Mouse (Mus musculus) 416B (cell line): Measurements from ENCODE around the gene Cplx3.

Source experiments
- DNase-seq: peaks from one replicate; pipeline ENCODE4 v3.0.0; 2011; ENCODE audit warnings: low read depth

Cplx3 gene

GRCm38 (mm10) chr9:57560263-57560662 is 45.8 kb downstream of the Cplx3 start:
- DNase-seq, result no peak

GRCm38 (mm10) chr9:57559568-57559967 is 46.5 kb downstream of the Cplx3 start:
- no peak for DNase-seq

GRCm38 (mm10) chr9:57558625-57559024 is 47.5 kb downstream of the Cplx3 start:
- DNase-seq, result no peak

- no peak for DNase-seq
Observed at GRCm38 (mm10) chr9:57557215-57557614, 48.9 kb downstream of the Cplx3 start.

- no peak for DNase-seq
Observed at GRCm38 (mm10) chr9:57554753-57555152, 51.3 kb downstream of the Cplx3 start.

- DNase-seq, result no peak
Observed at GRCm38 (mm10) chr9:57553119-57553518, 53.0 kb downstream of the Cplx3 start.

GRCm38 (mm10) chr9:57552139-57552887 is 53.8 kb downstream of the Cplx3 start, which contains the start of gene Mpi:
Gene Mpi (minus strand): TSS chr9:57552763.
- DNase-seq, result peak; percentile 67

GRCm38 (mm10) chr9:57550126-57550862 is 55.8 kb downstream of the Cplx3 start:
- DNase-seq, result no peak
